Mouse (Mus musculus): ENCODE data around the gene Mphosph8. TPM values are rescaled to one million over a fixed set of nuclear protein-coding genes. Genes with fewer than 3 reads are reported as not detected.
A peak's percentile ranks its signal among the peaks of the same experiment; 100 is the strongest.

The Mphosph8 gene
- 32.2 and 40.3 TPM in 2 replicates for total RNA-seq (2014; fragmentation: Nextera tagmentation)
- total RNA-seq (2017): 25.2 and 32.5 TPM in 2 replicates

GRCm38 (mm10) chr14:56667969-56668802 lies at the start of gene Mphosph8:
TSS of gene Mphosph8 (plus strand) at chr14:56668248.
- ATAC-seq (replicated peaks; ENCODE audit: poor library complexity, severe bottlenecking): peak; percentile 99

- ATAC-seq (replicated peaks; ENCODE audit: poor library complexity, severe bottlenecking): no peak
These were observed 47.6 kb upstream of the Mphosph8 start for GRCm38 (mm10) chr14:56620425-56620824.

DNA sequence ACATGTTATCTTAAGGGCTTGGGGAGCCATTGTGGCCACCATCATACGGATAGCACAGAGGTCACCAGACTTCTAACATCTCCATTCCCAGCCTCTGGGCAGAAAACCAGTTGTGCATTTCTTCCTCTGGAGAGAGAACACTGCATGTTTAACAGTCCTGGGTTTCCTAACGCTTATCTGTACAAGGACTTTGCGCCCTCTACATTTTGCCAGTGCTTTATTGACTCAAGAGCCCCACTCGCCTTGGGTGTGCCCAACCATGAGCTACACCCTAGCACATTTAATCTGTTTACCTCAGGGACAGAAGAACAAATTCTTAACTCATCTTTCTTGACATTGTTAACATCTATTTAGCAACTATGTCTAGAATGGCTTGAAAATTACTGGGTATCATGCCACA lies 41.8 kb upstream of the Mphosph8 start:
- ATAC-seq (replicated peaks; ENCODE audit: poor library complexity, severe bottlenecking): no peak

DNA sequence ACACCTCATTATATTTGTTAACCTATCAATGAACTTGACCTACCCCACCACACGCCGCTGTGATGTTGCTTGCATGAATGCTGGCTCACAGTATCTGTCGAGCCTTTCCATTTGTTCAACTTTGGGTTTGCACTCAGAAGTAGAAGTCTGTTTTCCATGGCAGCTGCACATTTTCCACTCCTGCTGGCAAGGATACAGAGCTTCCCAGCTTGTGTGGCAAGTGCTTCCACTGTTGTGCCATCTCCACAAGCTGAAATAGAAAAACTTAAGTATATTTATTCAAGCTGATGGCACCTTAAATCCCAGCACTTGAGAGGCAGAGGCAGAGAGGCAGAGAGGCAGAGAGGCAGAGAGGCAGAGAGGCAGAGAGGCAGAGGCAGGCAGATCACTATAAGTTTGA lies 39.7 kb upstream of the Mphosph8 start:
- no peak for ATAC-seq (replicated peaks; ENCODE audit: poor library complexity, severe bottlenecking)

DNA sequence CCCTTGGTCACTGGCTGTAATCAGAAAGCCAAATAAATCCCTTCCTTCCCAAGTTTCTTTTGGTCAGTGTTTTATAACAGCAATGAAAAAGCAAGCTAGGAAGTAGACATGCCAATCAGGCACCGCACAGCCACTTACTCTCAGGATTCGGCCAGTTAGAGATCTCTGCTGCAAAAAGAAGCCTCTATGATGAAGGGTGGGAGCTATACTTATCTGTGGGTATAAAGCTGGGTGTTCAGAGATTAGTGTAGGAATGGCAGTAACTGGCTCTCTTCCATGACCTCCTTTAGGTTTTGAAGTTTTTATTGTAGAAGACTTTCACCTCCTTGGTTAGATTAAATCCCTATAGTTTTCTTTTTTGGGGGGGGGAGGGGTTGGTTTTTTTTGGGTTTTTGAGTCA lies 36.9 kb upstream of the Mphosph8 start:
- ATAC-seq (replicated peaks; ENCODE audit: poor library complexity, severe bottlenecking): no peak

- no peak for ATAC-seq (replicated peaks; ENCODE audit: poor library complexity, severe bottlenecking)
These were observed 20.8 kb upstream of the Mphosph8 start for GRCm38 (mm10) chr14:56647206-56647605.

DNA sequence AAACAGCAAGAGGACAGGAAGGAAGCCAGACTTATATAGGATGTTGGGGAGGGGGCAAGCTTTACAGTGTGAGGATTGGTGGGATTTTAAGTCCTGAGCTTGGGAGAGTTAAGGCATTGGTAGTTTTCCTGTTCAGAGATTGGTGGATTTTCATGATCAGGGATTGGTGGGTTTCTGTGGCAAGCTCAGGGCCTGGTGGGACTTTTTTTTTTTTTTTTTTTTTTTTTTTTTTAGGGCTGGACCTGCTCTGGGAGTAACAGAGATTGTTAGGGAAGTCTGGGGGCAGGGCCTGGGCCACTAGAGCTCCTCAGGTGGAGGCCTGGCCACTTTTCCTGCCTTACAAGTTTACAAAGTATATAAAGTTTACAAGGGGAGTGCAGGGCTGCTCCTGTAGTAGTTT lies 18.6 kb upstream of the Mphosph8 start:
- no peak for ATAC-seq (replicated peaks; ENCODE audit: poor library complexity, severe bottlenecking)

- no peak for ATAC-seq (replicated peaks; ENCODE audit: poor library complexity, severe bottlenecking)
These were observed 2.4 kb upstream of the Mphosph8 start for GRCm38 (mm10) chr14:56665651-56666050.

DNA sequence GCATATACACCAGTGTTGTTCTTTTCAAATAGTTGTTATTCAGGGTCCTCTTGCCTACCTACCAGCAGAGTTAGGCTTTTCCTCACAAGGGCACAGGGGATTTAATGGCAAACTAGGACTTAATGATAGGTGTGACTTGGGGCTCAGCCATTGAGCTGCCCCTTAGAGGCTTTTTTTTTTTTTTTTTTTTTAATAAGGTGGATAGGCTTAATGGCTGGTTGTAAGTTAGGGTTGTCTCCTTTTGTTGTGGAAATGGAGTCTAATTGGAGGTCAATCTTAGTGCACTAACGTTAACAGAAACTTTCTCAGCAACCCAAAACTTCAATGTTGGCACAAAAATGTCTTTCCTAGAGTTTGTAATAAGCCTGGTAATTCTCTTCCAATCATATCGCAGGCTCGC lies 1.1 kb upstream of the Mphosph8 start:
- ATAC-seq (replicated peaks; ENCODE audit: poor library complexity, severe bottlenecking): no peak

GRCm38 (mm10) chr14:56669046-56669620 lies 1.1 kb downstream of the Mphosph8 start:
- no peak for ATAC-seq (replicated peaks; ENCODE audit: poor library complexity, severe bottlenecking)

- no peak for ATAC-seq (replicated peaks; ENCODE audit: poor library complexity, severe bottlenecking)
These were observed 17.4 kb downstream of the Mphosph8 start for GRCm38 (mm10) chr14:56685426-56685825.

- no peak for ATAC-seq (replicated peaks; ENCODE audit: poor library complexity, severe bottlenecking)
These were observed 21.1 kb downstream of the Mphosph8 start for GRCm38 (mm10) chr14:56689116-56689515.

DNA sequence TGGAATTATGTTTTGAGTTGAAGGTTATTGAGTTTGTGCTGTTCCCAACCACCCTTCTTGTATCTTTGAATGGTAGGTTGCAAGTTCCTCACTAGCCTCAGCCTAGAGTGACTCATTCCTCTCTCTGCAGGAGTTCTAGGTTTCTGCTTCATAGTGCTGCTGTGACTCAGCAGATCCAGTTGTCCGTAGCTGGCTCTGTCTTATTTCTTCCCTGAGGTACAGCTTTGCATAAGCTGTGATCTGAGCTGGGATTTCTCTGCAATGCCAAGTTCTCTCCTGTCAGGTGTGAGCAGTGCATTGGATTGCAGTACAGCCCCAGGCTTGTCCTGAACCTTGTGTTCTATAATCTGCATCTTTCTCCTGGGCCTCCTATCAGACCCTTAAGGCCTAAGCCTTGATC lies 21.7 kb downstream of the Mphosph8 start:
- no peak for ATAC-seq (replicated peaks; ENCODE audit: poor library complexity, severe bottlenecking)

- no peak for ATAC-seq (replicated peaks; ENCODE audit: poor library complexity, severe bottlenecking)
These were observed 27.4 kb downstream of the Mphosph8 start for GRCm38 (mm10) chr14:56695495-56695894.

GRCm38 (mm10) chr14:56697836-56698235 lies 29.8 kb downstream of the Mphosph8 start:
- no peak for ATAC-seq (replicated peaks; ENCODE audit: poor library complexity, severe bottlenecking)

- ATAC-seq (replicated peaks; ENCODE audit: poor library complexity, severe bottlenecking): no peak
These were observed 34.6 kb downstream of the Mphosph8 start for GRCm38 (mm10) chr14:56702644-56703043.

DNA sequence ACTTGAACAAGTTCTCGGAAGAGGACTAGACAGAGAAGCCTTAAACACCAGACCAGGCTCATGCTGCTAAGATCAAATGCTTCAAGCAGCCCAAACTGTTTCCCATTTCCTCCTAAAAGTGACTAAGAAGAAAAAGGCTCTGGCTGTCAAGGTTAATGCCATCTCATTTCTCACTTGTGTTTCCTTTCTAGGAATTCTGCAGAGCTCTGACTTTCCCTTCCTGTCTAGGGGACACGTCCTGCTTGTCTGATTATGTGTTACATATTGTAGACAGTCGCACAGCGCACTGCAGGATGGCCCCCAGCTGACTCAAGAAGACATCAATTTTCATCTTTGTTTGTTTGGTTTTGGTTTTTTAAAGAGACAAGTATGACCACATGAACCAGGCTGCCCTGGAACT lies 37.6 kb downstream of the Mphosph8 start:
- no peak for ATAC-seq (replicated peaks; ENCODE audit: poor library complexity, severe bottlenecking)

- no peak for ATAC-seq (replicated peaks; ENCODE audit: poor library complexity, severe bottlenecking)
These were observed 58.4 kb downstream of the Mphosph8 start for GRCm38 (mm10) chr14:56726493-56726892.

DNA sequence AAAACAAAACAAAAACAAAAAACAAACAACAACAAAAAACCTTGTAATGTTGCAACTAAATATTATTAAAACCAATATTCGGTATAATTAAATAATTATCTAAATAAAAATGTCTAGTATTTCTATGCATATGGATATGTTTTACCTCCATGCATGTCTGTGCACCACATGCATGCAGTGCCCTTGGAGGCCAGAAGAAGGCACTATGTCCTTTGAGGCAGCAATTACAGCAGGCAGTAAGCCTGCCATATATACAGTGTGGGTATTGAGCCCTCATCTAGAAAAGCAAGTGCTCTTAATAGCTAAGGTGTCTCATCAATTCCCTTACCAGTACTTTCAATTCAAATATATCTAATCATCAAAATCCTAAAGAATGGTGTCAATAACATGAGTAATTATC lies 72.1 kb downstream of the Mphosph8 start:
- ATAC-seq (replicated peaks; ENCODE audit: poor library complexity, severe bottlenecking): no peak

Data from granulocyte monocyte progenitor cell, adult 5-6 weeks (primary cell).